Mouse (Mus musculus) spleen, adult 2 months (tissue): Measurements from ENCODE around the gene Slc25a10. TPM values are rescaled to one million over a fixed set of nuclear protein-coding genes. Genes with fewer than 3 reads are reported as not detected.

Experiments
- DNase-seq, 2 experiments: peaks; one replicate each; pipeline versions ENCODE4 v3.0.0 to v3.0.0-alpha.2; 2012 to 2021; ENCODE audit warnings: low spot score in 2 of 2, low read depth in 1 of 2
- H3K27ac ChIP-seq: fragments of 200-500 bp; 2 replicates; pipeline ENCODE4 v1.5.1; 2012; ENCODE audit warnings: low read length, inconsistent platforms; ENCODE audit not compliant: insufficient read depth
- H3K27me3 ChIP-seq: fragments of 200-500 bp; 2 replicates; pipeline ENCODE4 v1.6.1; 2012; ENCODE audit warnings: mild to moderate bottlenecking, moderate library complexity, low read length, inconsistent platforms; ENCODE audit not compliant: control insufficient read depth, insufficient read depth
- H3K36me3 ChIP-seq: fragments of 200-500 bp; 2 replicates; pipeline ENCODE4 v1.6.1; 2012; ENCODE audit warnings: mild to moderate bottlenecking, low read length, inconsistent platforms; ENCODE audit not compliant: control insufficient read depth, insufficient read depth
- H3K4me1 ChIP-seq: fragments of 200-500 bp; 2 replicates; pipeline ENCODE4 v1.6.1; 2011; ENCODE audit warnings: inconsistent platforms; ENCODE audit not compliant: control insufficient read depth, insufficient read depth, insufficient read length
- H3K4me3 ChIP-seq: fragments of 200-500 bp; 2 replicates; pipeline ENCODE4 v1.5.1; 2011; ENCODE audit warnings: mild to moderate bottlenecking, inconsistent platforms; ENCODE audit not compliant: insufficient read depth, insufficient read length; ENCODE audit errors: extremely low read depth
- CTCF ChIP-seq: fragments of 200-500 bp; IDR thresholded peaks from 2 replicates; pipeline ENCODE4 v1.5.1; 2011; ENCODE audit warnings: mild to moderate bottlenecking, inconsistent platforms; ENCODE audit not compliant: insufficient read depth, insufficient read length, insufficient replicate concordance; ENCODE audit errors: extremely low read depth
- POLR2A ChIP-seq: fragments of 200-500 bp; IDR thresholded peaks from 2 replicates; pipeline ENCODE4 v1.6.1; 2011; ENCODE audit warnings: low read depth, low read length, inconsistent platforms
- WGBS: fragments of 180-500 bp; shearing (Covaris S2); methylation state at CpG from one replicate; pipeline ENCODE4 v1.1.7; 2018; 5-methylcytosine and 5-hydroxymethylcytosine counted together
- polyA plus RNA-seq: library from polyadenylated mRNA; depleted of rRNA; stranded (reverse); fragments of >200 nt; gene quantifications from 2 replicates; pipeline ENCODE4 v1.2.3, GENCODE M21; 2012

Slc25a10 gene
- polyA plus RNA-seq, 1 experiment, result 36.5 TPM

DNA sequence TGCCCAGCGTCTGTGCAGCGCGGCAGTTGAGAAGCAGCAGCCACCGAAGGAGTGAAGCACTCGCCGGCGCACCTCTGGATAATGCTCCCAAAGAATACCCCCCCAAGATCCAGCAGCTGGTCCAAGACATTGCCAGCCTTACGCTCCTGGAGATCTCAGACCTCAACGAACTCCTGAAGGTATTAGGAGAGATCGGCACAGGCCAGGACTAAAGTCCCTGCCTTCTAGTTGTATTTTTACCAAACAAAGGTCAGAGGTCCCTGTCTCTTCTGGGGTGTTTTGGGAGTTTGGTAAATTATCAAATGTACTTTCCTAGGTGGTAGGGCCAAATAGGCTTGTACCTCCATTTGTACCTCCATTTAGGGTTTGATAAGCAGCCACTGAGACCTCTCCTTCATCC is 6.4 kb upstream of the Slc25a10 start:
- H3K4me3 ChIP-seq, result peak overlapping the region; percentile 87; the same call in 1 of the 2 replicates
- peaks cover 8% of the 10 kb centered on the region for H3K4me1 ChIP-seq
- TF ChIP-seq POLR2A (no peak), CTCF (no peak)
- H3K27ac ChIP-seq, result no peak overlapping the region
- DNase-seq, result no peak
- H3K36me3 ChIP-seq, result peaks cover 26% of the 10 kb centered on the region
- WGBS, result 11% methylated on average over 10 of the region's 10 CpGs
- H3K27me3 ChIP-seq, result no peaks in the 10 kb centered on the region

- peaks cover 14% of the 10 kb centered on the region; the same call in 1 of the 2 replicates for H3K36me3 ChIP-seq
- 85% methylated on average over 4 of the region's 4 CpGs for WGBS
- H3K4me1 ChIP-seq, result peaks cover 15% of the 10 kb centered on the region
Observed at GRCm38 (mm10) chr11:120488516-120488915, 3.1 kb upstream of the Slc25a10 start.

DNA sequence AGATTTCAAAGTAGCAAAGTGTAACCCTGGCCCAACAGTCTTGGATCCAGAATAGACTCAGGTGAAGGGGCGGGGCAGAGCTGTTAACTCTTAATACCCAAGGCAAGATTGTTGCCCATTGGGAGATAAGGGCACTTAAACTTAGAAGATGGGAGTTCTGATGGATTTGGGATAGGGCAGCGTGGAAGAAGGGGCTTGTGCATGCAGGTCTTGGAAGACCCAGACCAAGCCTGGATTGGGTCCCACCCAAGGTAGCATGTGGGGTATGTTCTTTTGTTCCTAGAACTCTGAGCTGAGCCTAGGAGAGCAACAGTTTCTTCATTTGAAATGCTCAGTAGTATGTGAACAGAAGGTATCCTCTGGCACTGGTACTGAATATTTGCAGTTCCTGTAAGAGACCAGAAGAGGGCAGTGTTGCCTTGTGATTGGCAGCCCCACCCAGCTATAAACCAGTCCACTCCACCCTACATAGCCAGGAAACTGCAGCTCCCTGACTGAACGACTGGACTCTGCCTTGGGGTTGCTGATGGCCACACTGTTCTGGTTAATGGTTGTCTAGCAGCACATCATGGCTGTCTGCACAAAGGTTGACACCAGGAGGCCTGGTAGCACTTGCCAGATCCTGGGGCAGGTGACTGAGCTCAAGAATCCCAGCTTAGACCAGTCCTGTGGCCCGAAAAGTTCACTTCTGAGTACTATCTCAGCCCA is 2.4 kb upstream of the Slc25a10 start:
- H3K36me3 ChIP-seq, result peaks cover 14% of the 10 kb centered on the region; the same call in 1 of the 2 replicates
- WGBS, result 70% methylated on average over 4 of the region's 4 CpGs
- no peak overlapping the region for H3K4me3 ChIP-seq
- TF ChIP-seq CTCF, result peak; percentile 77; the same call in 1 of the 2 replicates
- no peak for TF ChIP-seq POLR2A
- H3K4me1 ChIP-seq, result peaks cover 13% of the 10 kb centered on the region
- no peaks in the 10 kb centered on the region for H3K27me3 ChIP-seq
- H3K27ac ChIP-seq, result no peak overlapping the region
- peak; percentile 56 to 65 for DNase-seq

More at GRCm38 (mm10) chr11:120488516-120488915, 3.1 kb upstream of the Slc25a10 start:
- H3K27ac ChIP-seq, result no peak overlapping the region
- no peaks in the 10 kb centered on the region for H3K27me3 ChIP-seq
- TF ChIP-seq CTCF (no peak), POLR2A (no peak)
- H3K4me3 ChIP-seq, result no peak overlapping the region
- DNase-seq, result no peak

DNA sequence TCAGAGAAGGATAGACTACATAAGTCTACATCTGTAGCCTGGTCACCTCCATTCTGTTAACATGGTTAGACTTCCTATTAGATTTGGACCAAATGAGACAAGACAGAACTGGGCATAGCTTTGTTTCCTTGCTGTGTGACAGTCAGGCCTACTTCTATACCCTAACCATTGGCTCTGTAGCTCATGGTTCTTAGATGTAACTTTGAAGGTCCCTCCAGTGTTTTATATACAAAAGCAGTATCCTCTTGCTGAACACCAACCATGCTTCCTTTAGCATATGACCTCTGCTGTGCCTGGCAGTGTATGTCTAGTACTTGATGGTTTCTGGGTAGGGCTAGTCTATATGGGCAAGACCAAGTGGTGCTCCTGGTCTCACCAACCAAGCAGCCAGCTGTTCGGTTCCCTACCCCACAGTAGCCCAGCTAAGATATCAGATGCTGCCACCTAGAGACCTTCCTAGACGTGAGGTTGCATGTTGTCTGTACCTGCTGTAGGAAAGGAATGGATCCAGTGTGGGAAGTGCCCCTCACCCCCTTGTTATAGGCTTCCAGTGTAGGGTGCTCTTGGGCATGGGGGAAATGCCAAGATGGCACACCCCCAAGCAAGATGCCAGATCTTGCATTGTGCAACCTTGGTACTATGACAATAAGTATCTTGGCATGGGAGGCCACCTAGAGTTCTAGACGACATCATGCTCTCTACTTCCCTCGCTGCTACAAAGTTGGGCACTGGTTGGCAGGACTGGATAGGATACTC is 1.2 kb upstream of the Slc25a10 start:
- 52% methylated on average over 4 of the region's 4 CpGs for WGBS
- no peak overlapping the region for H3K4me3 ChIP-seq
- H3K27me3 ChIP-seq, result no peaks in the 10 kb centered on the region
- DNase-seq, result no peak
- no peak overlapping the region for H3K27ac ChIP-seq
- TF ChIP-seq CTCF, result no peak
- no peak for TF ChIP-seq POLR2A
- H3K4me1 ChIP-seq, result peaks cover 12% of the 10 kb centered on the region; the same call in 1 of the 2 replicates
- peaks cover 16% of the 10 kb centered on the region; the same call in 1 of the 2 replicates for H3K36me3 ChIP-seq

GRCm38 (mm10) chr11:120492024-120492877 is 611 bp downstream of the Slc25a10 start:
- peaks cover 10% of the 10 kb centered on the region; the same call in 1 of the 2 replicates for H3K4me1 ChIP-seq
- peaks cover 13% of the 10 kb centered on the region; the same call in 1 of the 2 replicates for H3K36me3 ChIP-seq
- H3K4me3 ChIP-seq, result peak overlapping the region; percentile 73
- DNase-seq, result peak in 1 of 2 experiments; percentile 36
- H3K27me3 ChIP-seq, result no peaks in the 10 kb centered on the region
- WGBS, result under 1% methylated on average over 48 of the region's 48 CpGs
- TF ChIP-seq CTCF (no peak), POLR2A (no peak)
- H3K27ac ChIP-seq, result peak overlapping the region; percentile 10; the same call in 1 of the 2 replicates

GRCm38 (mm10) chr11:120492878-120493203 is 1.2 kb downstream of the Slc25a10 start:
- 43% methylated on average over 3 of the region's 3 CpGs for WGBS

More at GRCm38 (mm10) chr11:120492878-120493203, 1.2 kb downstream of the Slc25a10 start:
- Histone ChIP-seq H3K27ac (no peak overlapping the region), H3K36me3 (peaks cover 10% of the 10 kb centered on the region; the same call in 1 of the 2 replicates), H3K27me3 (no peaks in the 10 kb centered on the region), H3K4me3 (no peak overlapping the region), H3K4me1 (peaks cover 10% of the 10 kb centered on the region; the same call in 1 of the 2 replicates)
- DNase-seq, result no peak
- TF ChIP-seq CTCF (no peak), POLR2A (no peak)
